Mouse (Mus musculus) MEL-GATA-1-ER (cell line): Measurements from ENCODE around the gene Olfr715b.
"Not testable (repeated sequence)": the region's sequence is repeated elsewhere in the genome, so short reads cannot be mapped to it uniquely, and the experiment has no call there.

Source experiments
- DNase-seq: peaks from one replicate; pipeline ENCODE4 v3.0.0-alpha.2; 2012; ENCODE audit warnings: low read depth; ENCODE audit errors: extremely low read depth

Olfr715b gene

DNA sequence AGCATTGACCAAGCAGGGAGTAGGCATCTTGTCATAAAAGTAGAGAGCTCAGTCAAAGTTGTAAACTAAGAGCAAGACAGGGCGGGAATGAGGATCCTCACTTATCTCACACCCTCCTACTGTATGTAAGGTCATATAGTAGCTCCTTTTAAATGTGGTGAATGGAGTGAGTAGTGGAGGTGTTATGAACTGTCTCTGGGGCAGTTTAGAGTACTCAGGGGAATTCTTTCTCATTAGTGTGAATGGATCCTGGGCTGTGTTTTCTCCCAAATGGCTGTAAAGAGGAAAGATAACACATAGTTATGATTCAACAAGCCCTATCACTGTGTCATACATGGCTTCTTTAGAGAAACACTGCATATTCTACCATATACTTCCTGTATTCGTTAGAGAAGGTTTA is at the start of gene Olfr715b:
Gene Olfr715b (minus strand): TSS at position 101 of the 400 bp plus-strand sequence.
- not testable (repeated sequence) for DNase-seq

DNA sequence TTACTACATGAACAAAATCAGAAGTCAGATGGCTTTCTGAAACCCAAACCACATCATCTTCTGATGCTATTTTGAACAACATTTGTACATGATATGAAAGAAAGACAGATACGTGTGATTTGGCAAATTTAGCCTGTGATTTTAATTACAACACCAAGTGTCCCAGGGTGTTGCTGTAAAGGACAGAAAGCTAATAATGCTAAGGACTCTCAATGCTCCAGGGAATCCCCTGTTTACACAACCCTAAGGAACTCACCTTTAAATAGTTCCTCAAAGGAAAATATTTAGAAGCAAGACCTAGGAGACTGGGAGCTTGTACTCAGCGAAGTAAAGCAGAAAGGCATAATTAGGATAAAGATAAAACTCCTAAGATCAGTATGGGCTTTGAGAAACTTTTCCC is 27.9 kb upstream of the Olfr715b start, which contains the start of gene Olfr716:
Gene Olfr716 (plus strand): TSS at position 301 of the 400 bp plus-strand sequence.
- not testable (repeated sequence) for DNase-seq

DNA sequence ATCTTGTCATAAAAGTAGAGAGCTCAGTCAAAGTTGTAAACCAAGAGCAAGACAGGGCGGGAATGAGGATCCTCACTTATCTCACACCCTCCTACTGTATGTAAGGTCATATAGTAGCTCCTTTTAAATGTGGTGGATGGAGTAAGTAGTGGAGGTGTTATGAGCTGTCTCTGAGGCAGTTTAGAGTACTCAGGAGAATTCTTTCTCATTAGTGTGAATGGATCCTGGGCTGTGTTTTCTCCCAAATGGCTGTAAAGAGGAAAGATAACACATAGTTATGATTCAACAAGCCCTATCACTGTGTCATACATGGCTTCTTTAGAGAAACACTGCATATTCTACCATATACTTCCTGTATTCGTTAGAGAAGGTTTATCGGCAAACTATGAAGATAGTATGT is 20.8 kb upstream of the Olfr715b start, which contains the start of gene Olfr715:
Gene Olfr715 (minus strand): TSS at position 101 of the 400 bp plus-strand sequence.
- not testable (repeated sequence) for DNase-seq

DNA sequence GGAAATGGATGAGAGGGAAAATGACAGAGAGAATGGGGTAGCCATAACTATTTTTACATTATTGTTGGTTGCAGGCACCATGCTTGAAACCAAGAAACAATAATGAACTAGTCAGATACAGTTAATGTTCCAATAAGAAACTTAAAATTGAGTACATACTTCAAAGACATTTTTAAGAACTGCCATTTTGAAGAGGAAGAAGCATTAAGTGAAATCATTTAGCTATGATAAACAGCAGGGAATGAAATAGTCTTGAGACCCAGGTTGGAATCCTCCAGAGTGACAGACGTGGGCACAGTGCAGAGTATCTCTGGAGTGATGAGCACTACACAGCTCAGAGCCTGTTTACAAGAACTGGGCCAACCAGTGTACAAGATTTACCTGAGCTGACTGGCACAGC is 17.2 kb downstream of the Olfr715b start, which contains the start of gene Olfr17:
Gene Olfr17 (plus strand): TSS at position 301 of the 400 bp plus-strand sequence.
- DNase-seq = no peak

GRCm38 (mm10) chr7:107070681-107071080 is 39.5 kb downstream of the Olfr715b start, which contains the start of gene Olfr714:
Olfr714 (plus strand) TSS chr7:107070981.
- DNase-seq = no peak
